Mouse (Mus musculus) midbrain, embryonic 13.5 days (tissue): Measurements from ENCODE around the gene Fam81a. TPM values are rescaled to one million over a fixed set of nuclear protein-coding genes. Genes with fewer than 3 reads are reported as not detected.
A peak's percentile ranks its signal among the peaks of the same experiment; 100 is the strongest.

Experiments
- ATAC-seq: fragments of 200-750 bp; cut with Nextera tagmentation; 2 replicates; pipeline ENCODE4 v1.8.0; 2017; ENCODE audit warnings: mild to moderate bottlenecking, moderate TSS enrichment, moderate library complexity
- H3K27ac ChIP-seq: fragments of 300-500 bp; sonication (generic); 2 replicates; pipeline ENCODE4 v1.5.1; 2015; ENCODE audit warnings: inconsistent platforms, mild to moderate bottlenecking, moderate library complexity
- H3K27me3 ChIP-seq: fragments of 300-500 bp; sonication (generic); 2 replicates; pipeline ENCODE4 v1.6.1; 2015; ENCODE audit warnings: mild to moderate bottlenecking, inconsistent platforms
- H3K36me3 ChIP-seq: fragments of 300-500 bp; sonication (generic); 2 replicates; pipeline ENCODE4 v1.6.1; 2015; ENCODE audit warnings: mild to moderate bottlenecking, inconsistent platforms
- H3K4me1 ChIP-seq: fragments of 300-500 bp; sonication (generic); replicated peaks from 2 replicates; pipeline ENCODE4 v1.6.1; 2015; ENCODE audit warnings: inconsistent platforms
- H3K4me2 ChIP-seq: fragments of 300-500 bp; sonication (generic); replicated peaks from 2 replicates; pipeline ENCODE4 v1.6.1; 2015; ENCODE audit warnings: moderate library complexity, mild to moderate bottlenecking, inconsistent platforms
- H3K4me3 ChIP-seq: fragments of 300-500 bp; sonication (generic); replicated peaks from 2 replicates; pipeline ENCODE4 v1.5.1; 2015; ENCODE audit warnings: mild to moderate bottlenecking, inconsistent platforms
- H3K9ac ChIP-seq: fragments of 300-500 bp; sonication (generic); replicated peaks from 2 replicates; pipeline ENCODE4 v1.6.1; 2015; ENCODE audit warnings: mild to moderate bottlenecking, inconsistent platforms
- H3K9me3 ChIP-seq: fragments of 300-500 bp; sonication (generic); 2 replicates; pipeline ENCODE4 v1.6.1; 2016; ENCODE audit warnings: mild to moderate bottlenecking, inconsistent platforms
- WGBS: fragments of 180-500 bp; shearing (Covaris S2); methylation state at CpG from one replicate; pipeline ENCODE4 v1.1.7; 2015; 5-methylcytosine and 5-hydroxymethylcytosine counted together
- polyA plus RNA-seq: library from polyadenylated mRNA; unstranded; fragments of >200 nt; fragmentation: Nextera tagmentation; extraction: Ambion mirVana; gene quantifications from 2 replicates; pipeline ENCODE4 v1.2.1, GENCODE M21; 2015

Gene Fam81a
- 4.0 and 5.1 TPM in 2 replicates for polyA plus RNA-seq

DNA sequence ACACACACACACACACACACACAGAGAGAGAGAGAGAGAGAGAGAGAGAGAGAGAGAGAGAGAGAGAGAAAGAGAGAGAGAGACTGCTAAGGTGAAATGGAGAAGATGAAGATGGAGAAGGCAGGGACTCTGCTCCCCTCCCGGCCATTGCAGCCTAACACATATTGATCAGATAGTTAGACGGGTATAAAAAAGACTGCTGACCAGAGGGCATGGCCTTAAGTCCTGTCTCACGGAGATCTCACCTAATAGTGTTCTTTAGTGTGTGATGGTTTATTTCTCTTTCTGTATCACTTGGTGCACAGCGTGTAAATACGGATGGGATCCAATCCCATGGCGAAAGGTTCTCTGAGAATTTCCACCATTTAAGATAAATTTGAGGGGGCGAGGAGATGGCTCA, at the start of gene Fam81a:
Fam81a (minus strand) TSS at position 101 of the 400 bp plus-strand sequence.
- no peak for ATAC-seq
- 73% methylated on average over 7 of the region's 7 CpGs for WGBS
- no peaks in the 10 kb centered on the region for H3K9me3 ChIP-seq
- H3K27me3 ChIP-seq, result peaks cover 19% of the 10 kb centered on the region
- peak within 1 kb of the TSS; percentile 90 for H3K4me2 ChIP-seq
- H3K4me1 ChIP-seq, result peaks cover 17% of the 10 kb centered on the region
- H3K9ac ChIP-seq, result peak within 1 kb of the TSS; percentile 69
- H3K27ac ChIP-seq, result no peak within 1 kb of the TSS
- H3K36me3 ChIP-seq, result no peaks in the 10 kb centered on the region
- peak within 1 kb of the TSS; percentile 66 for H3K4me3 ChIP-seq

- no peaks in the 10 kb centered on the region for H3K36me3 ChIP-seq
- H3K27ac ChIP-seq, result peak overlapping the region; percentile 44; the same call in 1 of the 2 replicates
- H3K9ac ChIP-seq, result no peak overlapping the region
- H3K4me3 ChIP-seq, result no peak overlapping the region
- H3K4me2 ChIP-seq, result no peak overlapping the region
- no peak for ATAC-seq
- H3K9me3 ChIP-seq, result no peaks in the 10 kb centered on the region
- WGBS, result 45% methylated on average over 7 of the region's 7 CpGs
- H3K27me3 ChIP-seq, result no peaks in the 10 kb centered on the region
- H3K4me1 ChIP-seq, result peaks cover 10% of the 10 kb centered on the region
Measured at GRCm38 (mm10) chr9:70182639-70183038, 40.3 kb upstream of the Fam81a start.

GRCm38 (mm10) chr9:70181719-70182118, 39.4 kb upstream of the Fam81a start:
- Histone ChIP-seq H3K27ac (peak overlapping the region; percentile 62), H3K4me3 (no peak overlapping the region), H3K36me3 (no peaks in the 10 kb centered on the region), H3K27me3 (no peaks in the 10 kb centered on the region), H3K4me2 (no peak overlapping the region), H3K4me1 (peaks cover 10% of the 10 kb centered on the region), H3K9me3 (no peaks in the 10 kb centered on the region), H3K9ac (no peak overlapping the region)
- 52% methylated on average over 12 of the region's 12 CpGs for WGBS
- ATAC-seq, result peak; percentile 79

DNA sequence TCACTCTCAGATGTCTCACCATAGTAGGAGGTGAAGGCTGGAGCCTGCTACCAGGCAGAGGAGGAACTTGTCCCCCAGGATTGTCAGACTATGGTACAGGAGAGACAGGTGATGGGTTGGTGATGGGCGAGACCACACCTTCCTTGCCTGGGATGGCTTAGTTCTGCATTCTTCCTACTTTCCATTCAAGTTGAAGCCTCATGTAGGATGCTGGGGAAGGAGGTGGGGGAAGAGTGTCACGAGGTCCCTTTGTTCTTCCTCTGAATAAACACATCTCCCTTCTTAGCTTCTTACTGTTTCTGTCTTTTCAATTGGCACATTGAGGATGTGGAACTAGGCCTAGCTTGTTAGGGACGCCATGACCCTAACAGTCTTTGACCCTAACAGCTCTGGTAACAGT, 33.9 kb upstream of the Fam81a start:
- WGBS, result 85% methylated on average over 3 of the region's 3 CpGs
- H3K4me2 ChIP-seq, result no peak overlapping the region

GRCm38 (mm10) chr9:70174896-70175295, 32.5 kb upstream of the Fam81a start:
- Histone ChIP-seq H3K4me1 (peaks cover 20% of the 10 kb centered on the region), H3K36me3 (no peaks in the 10 kb centered on the region), H3K4me3 (no peak overlapping the region), H3K4me2 (no peak overlapping the region), H3K27ac (peak overlapping the region; percentile 65), H3K9ac (no peak overlapping the region), H3K9me3 (no peaks in the 10 kb centered on the region), H3K27me3 (no peaks in the 10 kb centered on the region)
- WGBS, result 24% methylated on average over 6 of the region's 6 CpGs
- ATAC-seq, result 0 out of 2 replicates have a peak, but pooled peaks have one; percentile 37

More for the DNA sequence above, 33.9 kb upstream of the Fam81a start:
- H3K9ac ChIP-seq, result no peak overlapping the region
- H3K27ac ChIP-seq, result no peak overlapping the region
- no peaks in the 10 kb centered on the region for H3K9me3 ChIP-seq
- ATAC-seq, result no peak
- H3K36me3 ChIP-seq, result no peaks in the 10 kb centered on the region
- no peaks in the 10 kb centered on the region for H3K27me3 ChIP-seq
- peaks cover 23% of the 10 kb centered on the region for H3K4me1 ChIP-seq
- H3K4me3 ChIP-seq, result no peak overlapping the region

- no peaks in the 10 kb centered on the region for H3K36me3 ChIP-seq
- peak overlapping the region; percentile 65 for H3K27ac ChIP-seq
- H3K27me3 ChIP-seq, result no peaks in the 10 kb centered on the region
- ATAC-seq, result peak; percentile 58
- H3K4me1 ChIP-seq, result peaks cover 20% of the 10 kb centered on the region
- H3K4me2 ChIP-seq, result no peak overlapping the region
- H3K9ac ChIP-seq, result no peak overlapping the region
- 30% methylated on average over 4 of the region's 4 CpGs for WGBS
- H3K4me3 ChIP-seq, result no peak overlapping the region
- no peaks in the 10 kb centered on the region for H3K9me3 ChIP-seq
Measured at GRCm38 (mm10) chr9:70174291-70174848, 32.0 kb upstream of the Fam81a start.

- H3K27me3 ChIP-seq, result no peaks in the 10 kb centered on the region
- 88% methylated on average over 7 of the region's 7 CpGs for WGBS
Measured at GRCm38 (mm10) chr9:70168973-70169372, 26.6 kb upstream of the Fam81a start.

DNA sequence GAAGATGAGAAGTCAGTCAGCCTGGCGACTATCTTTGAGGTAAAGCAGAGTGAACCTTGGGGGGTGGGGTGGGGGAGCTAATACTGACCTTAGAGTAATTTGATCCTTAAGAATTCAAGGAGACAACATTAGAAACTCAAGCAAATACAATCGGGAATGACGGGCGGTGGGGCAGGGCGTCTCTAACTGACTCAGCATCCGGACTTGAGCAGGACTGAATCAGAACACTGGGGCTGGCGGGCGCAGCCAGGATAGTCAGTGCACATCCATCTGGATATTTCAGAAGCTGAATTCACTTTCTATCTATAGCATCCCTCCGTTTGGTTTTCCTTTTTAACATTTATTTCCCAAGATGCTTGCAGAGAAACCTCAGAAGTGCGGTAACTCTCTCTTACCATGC, 17.7 kb upstream of the Fam81a start:
- no peaks in the 10 kb centered on the region for H3K4me1 ChIP-seq
- no peak overlapping the region for H3K9ac ChIP-seq
- no peaks in the 10 kb centered on the region for H3K27me3 ChIP-seq
- no peak for ATAC-seq
- no peak overlapping the region for H3K27ac ChIP-seq
- 90% methylated on average over 10 of the region's 10 CpGs for WGBS
- no peaks in the 10 kb centered on the region for H3K36me3 ChIP-seq
- no peaks in the 10 kb centered on the region for H3K9me3 ChIP-seq
- no peak overlapping the region for H3K4me2 ChIP-seq
- H3K4me3 ChIP-seq, result no peak overlapping the region

More at GRCm38 (mm10) chr9:70168973-70169372, 26.6 kb upstream of the Fam81a start:
- ATAC-seq, result no peak
- Histone ChIP-seq H3K4me2 (no peak overlapping the region), H3K27ac (no peak overlapping the region), H3K4me1 (peaks cover 3% of the 10 kb centered on the region), H3K9me3 (no peaks in the 10 kb centered on the region), H3K4me3 (no peak overlapping the region), H3K36me3 (no peaks in the 10 kb centered on the region), H3K9ac (no peak overlapping the region)

DNA sequence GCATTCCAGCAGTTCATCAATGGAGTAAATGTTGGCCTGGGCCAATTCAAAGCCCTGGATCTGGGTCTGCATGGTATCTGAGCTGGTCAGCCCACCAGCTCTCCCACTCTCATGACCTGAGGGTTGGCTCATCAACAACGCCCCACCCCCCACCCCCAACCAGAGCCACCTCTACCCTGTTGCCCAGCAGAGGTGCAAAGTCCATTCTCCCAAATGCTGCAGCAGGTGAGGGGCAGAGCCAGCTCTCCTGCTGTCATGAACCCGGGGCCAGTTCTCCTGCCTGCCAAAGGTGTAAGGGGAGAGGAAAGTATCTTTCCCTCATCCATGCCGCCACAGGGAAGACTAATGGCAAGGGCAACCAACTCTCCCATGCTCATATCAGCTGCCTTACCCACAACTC, 5.3 kb upstream of the Fam81a start:
- peaks cover 8% of the 10 kb centered on the region for H3K27me3 ChIP-seq
- no peaks in the 10 kb centered on the region for H3K4me1 ChIP-seq
- WGBS, result 82% methylated on average over 3 of the region's 3 CpGs

DNA sequence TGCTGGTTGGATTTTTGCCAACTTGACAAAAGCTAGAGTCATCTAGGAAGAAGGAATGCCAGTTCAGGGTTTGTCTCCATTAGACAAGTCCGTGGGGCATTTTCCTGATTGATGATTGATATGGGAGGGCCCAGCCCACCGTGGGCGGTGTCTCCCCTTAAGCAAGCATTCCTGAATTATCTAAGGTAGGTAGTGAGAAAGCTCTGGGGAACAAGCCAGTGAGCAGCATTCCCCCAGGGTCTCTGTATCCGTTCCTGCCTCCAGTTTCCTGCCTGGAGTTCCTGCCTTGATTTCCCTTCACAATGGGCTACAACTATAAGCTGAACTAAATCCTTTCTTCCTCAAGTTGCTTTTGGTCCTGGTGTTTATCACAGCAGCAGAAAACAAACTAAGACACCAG, 3.1 kb upstream of the Fam81a start:
- no peaks in the 10 kb centered on the region for H3K36me3 ChIP-seq
- H3K4me3 ChIP-seq, result no peak overlapping the region
- no peak overlapping the region for H3K27ac ChIP-seq
- WGBS, result 81% methylated on average over 4 of the region's 4 CpGs
- peaks cover 15% of the 10 kb centered on the region for H3K4me1 ChIP-seq
- peaks cover 11% of the 10 kb centered on the region for H3K27me3 ChIP-seq
- H3K9me3 ChIP-seq, result no peaks in the 10 kb centered on the region
- no peak overlapping the region for H3K4me2 ChIP-seq
- H3K9ac ChIP-seq, result no peak overlapping the region
- no peak for ATAC-seq

More for the DNA sequence above, 5.3 kb upstream of the Fam81a start:
- Histone ChIP-seq H3K9ac (no peak overlapping the region), H3K9me3 (no peaks in the 10 kb centered on the region), H3K4me3 (no peak overlapping the region), H3K36me3 (no peaks in the 10 kb centered on the region), H3K4me2 (no peak overlapping the region), H3K27ac (no peak overlapping the region)
- ATAC-seq, result no peak

DNA sequence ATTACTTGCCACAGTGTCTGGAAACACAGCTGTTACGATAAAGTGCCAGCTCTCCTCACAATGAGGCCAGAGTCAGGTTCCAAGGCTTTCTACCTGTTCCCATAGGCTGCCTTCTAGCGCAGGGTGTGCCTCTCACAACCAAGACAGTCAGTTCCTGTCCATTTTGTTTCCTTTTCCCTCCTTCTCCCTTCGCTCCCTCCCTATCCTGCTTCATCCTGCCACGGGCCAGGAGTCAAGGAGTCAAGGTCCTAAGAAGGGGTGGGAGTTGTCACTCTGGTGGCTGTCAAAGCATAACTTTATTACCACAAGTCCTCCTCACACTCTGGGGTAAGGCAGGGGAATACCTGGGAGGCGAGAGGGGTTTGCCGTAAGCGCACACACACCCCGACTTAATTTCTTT, 966 bp upstream of the Fam81a start:
- Histone ChIP-seq H3K9ac (no peak overlapping the region), H3K4me2 (no peak overlapping the region), H3K27ac (no peak overlapping the region), H3K9me3 (no peaks in the 10 kb centered on the region), H3K4me1 (peaks cover 17% of the 10 kb centered on the region), H3K36me3 (no peaks in the 10 kb centered on the region), H3K27me3 (peaks cover 19% of the 10 kb centered on the region), H3K4me3 (no peak overlapping the region)
- ATAC-seq, result no peak
- WGBS, result 70% methylated on average over 8 of the region's 8 CpGs

DNA sequence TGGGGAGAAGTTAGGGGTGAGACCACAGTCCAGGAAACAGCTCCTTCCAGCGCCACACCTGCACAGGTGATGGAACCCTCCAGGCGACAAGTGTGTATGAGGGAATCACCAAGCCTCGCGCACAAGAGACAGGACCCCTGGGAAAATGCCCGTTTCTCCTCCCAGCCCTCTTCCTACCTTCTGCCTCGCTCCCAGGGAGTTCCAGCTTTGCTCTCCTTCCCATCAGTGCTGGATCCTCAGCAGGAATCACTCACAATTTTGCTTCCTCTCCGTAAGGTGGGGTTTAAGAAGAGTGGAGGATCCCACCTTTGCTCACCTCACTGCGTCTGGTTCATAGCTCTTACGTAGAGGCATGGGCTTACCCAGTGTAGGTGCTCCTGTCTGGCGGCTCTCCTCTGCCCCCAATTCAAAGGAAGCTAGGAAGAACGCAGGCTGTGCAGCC, 454 bp downstream of the Fam81a start:
- WGBS, result 4% methylated on average over 11 of the region's 11 CpGs
- Histone ChIP-seq H3K36me3 (no peaks in the 10 kb centered on the region), H3K27me3 (peaks cover 19% of the 10 kb centered on the region), H3K27ac (no peak overlapping the region), H3K4me2 (peak overlapping the region; percentile 90), H3K4me3 (peak overlapping the region; percentile 66), H3K9ac (peak overlapping the region; percentile 69), H3K4me1 (peaks cover 17% of the 10 kb centered on the region), H3K9me3 (no peaks in the 10 kb centered on the region)
- peak; percentile 53 for ATAC-seq
